Mouse (Mus musculus): Measurements from ENCODE around the gene Slc22a15.

The Slc22a15 gene

GRCm38 (mm10) chr3:101915048-101915801 is 9.0 kb downstream of the Slc22a15 start:
- DNase-seq = peak; percentile 39 to 67

GRCm38 (mm10) chr3:101914266-101914665 is 10.0 kb downstream of the Slc22a15 start:
- DNase-seq = no peak

GRCm38 (mm10) chr3:101912041-101912440 is 12.2 kb downstream of the Slc22a15 start:
- no peak for DNase-seq

- no peak for DNase-seq
Observed at GRCm38 (mm10) chr3:101907049-101907448, 17.2 kb downstream of the Slc22a15 start.

GRCm38 (mm10) chr3:101904776-101905175 is 19.5 kb downstream of the Slc22a15 start:
- DNase-seq = no peak

GRCm38 (mm10) chr3:101903091-101903490 is 21.2 kb downstream of the Slc22a15 start:
- peak in 1 of 2 experiments; percentile 27 for DNase-seq

- no peak for DNase-seq
Observed at GRCm38 (mm10) chr3:101902344-101902743, 21.9 kb downstream of the Slc22a15 start.

- peak in 1 of 2 experiments; percentile 50 for DNase-seq
Observed at GRCm38 (mm10) chr3:101897377-101897974, 26.8 kb downstream of the Slc22a15 start.

- DNase-seq = peak; percentile 85 to 88
Observed at GRCm38 (mm10) chr3:101896893-101897292, 27.4 kb downstream of the Slc22a15 start.

GRCm38 (mm10) chr3:101895376-101895910 is 28.8 kb downstream of the Slc22a15 start:
- no peak for DNase-seq

GRCm38 (mm10) chr3:101885591-101885990 is 38.7 kb downstream of the Slc22a15 start:
- peak; percentile 41 to 63 for DNase-seq

GRCm38 (mm10) chr3:101885041-101885440 is 39.2 kb downstream of the Slc22a15 start:
- peak in 1 of 2 experiments; percentile 30 for DNase-seq

GRCm38 (mm10) chr3:101883902-101884301 is 40.4 kb downstream of the Slc22a15 start:
- DNase-seq = no peak

GRCm38 (mm10) chr3:101881721-101882120 is 42.5 kb downstream of the Slc22a15 start:
- no peak for DNase-seq

- DNase-seq = no peak
Observed at GRCm38 (mm10) chr3:101880818-101881217, 43.4 kb downstream of the Slc22a15 start.

- no peak for DNase-seq
Observed at GRCm38 (mm10) chr3:101878136-101878535, 46.1 kb downstream of the Slc22a15 start.

- DNase-seq = no peak
Observed at GRCm38 (mm10) chr3:101876459-101877285, 47.6 kb downstream of the Slc22a15 start.

GRCm38 (mm10) chr3:101875258-101875920 is 48.9 kb downstream of the Slc22a15 start:
- no peak for DNase-seq

- DNase-seq = peak in 1 of 2 experiments; percentile 28
Observed at GRCm38 (mm10) chr3:101873061-101873675, 51.1 kb downstream of the Slc22a15 start.

- DNase-seq = no peak
Observed at GRCm38 (mm10) chr3:101871951-101872350, 52.3 kb downstream of the Slc22a15 start.

- peak; percentile 89 to 90 for DNase-seq
Observed at GRCm38 (mm10) chr3:101867001-101867421, 57.2 kb downstream of the Slc22a15 start.

- DNase-seq = no peak
Observed at GRCm38 (mm10) chr3:101861856-101862255, 62.4 kb downstream of the Slc22a15 start.

All from cerebellum, postnatal 25 days (tissue).